Mouse (Mus musculus): ENCODE data around the gene Stat3.

- TF ChIP-seq CTCF (IDR thresholded peaks at IDR 0.05; ENCODE audit: borderline replicate concordance, insufficient read depth, low read depth, low read length) (no peak), POLR2A (IDR thresholded peaks at IDR 0.05; ENCODE audit: borderline replicate concordance, insufficient read depth, low read length) (no peak)
These were observed 28.0 kb upstream of the Stat3 start for GRCm38 (mm10) chr11:100967376-100967775.

Data from cerebellum, adult 2 months (tissue).